Mouse (Mus musculus) forebrain, embryonic 13.5 days (tissue): Measurements from ENCODE around the gene Lrrc74a. TPM values are rescaled to one million over a fixed set of nuclear protein-coding genes. Genes with fewer than 3 reads are reported as not detected.

Experiments
- ATAC-seq: fragments of 200-750 bp; cut with Nextera tagmentation; 2 replicates; pipeline ENCODE4 v1.8.0; 2017
- H3K27ac ChIP-seq: fragments of 300-500 bp; sonication (generic); 2 replicates; pipeline ENCODE4 v1.5.1; 2015; ENCODE audit warnings: inconsistent platforms, mild to moderate bottlenecking, moderate library complexity
- H3K27me3 ChIP-seq: fragments of 300-500 bp; sonication (generic); 2 replicates; pipeline ENCODE4 v1.6.1; 2015; ENCODE audit warnings: mild to moderate bottlenecking, inconsistent platforms
- H3K36me3 ChIP-seq: fragments of 300-500 bp; sonication (generic); 2 replicates; pipeline ENCODE4 v1.6.1; 2015; ENCODE audit warnings: mild to moderate bottlenecking, inconsistent platforms; ENCODE audit not compliant: poor library complexity, severe bottlenecking
- H3K4me1 ChIP-seq: fragments of 300-500 bp; sonication (generic); 2 replicates; pipeline ENCODE4 v1.6.1; 2015; ENCODE audit warnings: inconsistent platforms
- H3K4me2 ChIP-seq: fragments of 300-500 bp; sonication (generic); 2 replicates; pipeline ENCODE4 v1.6.1; 2015; ENCODE audit warnings: inconsistent platforms, mild to moderate bottlenecking, moderate library complexity
- H3K4me3 ChIP-seq: fragments of 300-500 bp; sonication (generic); 2 replicates; pipeline ENCODE4 v1.5.1; 2015; ENCODE audit warnings: mild to moderate bottlenecking, inconsistent platforms
- H3K9ac ChIP-seq: fragments of 300-500 bp; sonication (generic); 2 replicates; pipeline ENCODE4 v1.6.1; 2015; ENCODE audit warnings: mild to moderate bottlenecking, inconsistent platforms
- H3K9me3 ChIP-seq: fragments of 300-500 bp; sonication (generic); replicated peaks from 2 replicates; pipeline ENCODE4 v1.6.1; 2016; ENCODE audit warnings: inconsistent platforms
- WGBS: fragments of 180-500 bp; shearing (Covaris S2); methylation state at CpG from one replicate; pipeline ENCODE4 v1.1.7; 2015; 5-methylcytosine and 5-hydroxymethylcytosine counted together
- polyA plus RNA-seq: library from polyadenylated mRNA; unstranded; fragments of >200 nt; fragmentation: Nextera tagmentation; extraction: Ambion mirVana; gene quantifications from 2 replicates; pipeline ENCODE4 v1.2.1, GENCODE M21; 2015

Gene Lrrc74a
- polyA plus RNA-seq, 1 experiment from 2014 or later = not detected

DNA sequence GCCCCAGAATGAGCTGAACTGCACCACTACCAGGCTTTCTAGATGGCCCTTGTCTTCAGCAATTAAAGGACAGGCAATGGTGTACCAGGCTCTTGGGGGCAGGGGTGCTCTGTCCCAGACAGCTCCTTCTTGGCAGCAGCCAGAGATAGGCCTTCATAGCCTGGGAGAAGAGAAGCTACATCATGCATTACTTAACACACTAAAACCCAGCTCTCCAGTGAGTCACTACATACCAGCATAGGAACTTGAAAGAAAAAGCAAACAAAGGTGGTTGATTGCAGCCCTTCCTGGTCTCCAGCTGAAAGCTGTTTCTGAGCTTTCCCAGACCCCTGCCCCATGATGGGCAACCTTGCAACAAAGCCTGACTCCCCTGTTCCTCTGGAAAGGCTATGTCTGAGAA, 35.6 kb upstream of the Lrrc74a start:
- no peaks in the 10 kb centered on the region for H3K27me3 ChIP-seq
- H3K4me2 ChIP-seq = no peak overlapping the region
- peaks cover 48% of the 10 kb centered on the region for H3K36me3 ChIP-seq
- peaks cover 7% of the 10 kb centered on the region; the same call in 1 of the 2 replicates for H3K9me3 ChIP-seq
- peak overlapping the region; percentile 88 for H3K27ac ChIP-seq
- no peak for ATAC-seq
- no peak overlapping the region for H3K9ac ChIP-seq
- H3K4me3 ChIP-seq = no peak overlapping the region
- peaks cover 33% of the 10 kb centered on the region for H3K4me1 ChIP-seq

DNA sequence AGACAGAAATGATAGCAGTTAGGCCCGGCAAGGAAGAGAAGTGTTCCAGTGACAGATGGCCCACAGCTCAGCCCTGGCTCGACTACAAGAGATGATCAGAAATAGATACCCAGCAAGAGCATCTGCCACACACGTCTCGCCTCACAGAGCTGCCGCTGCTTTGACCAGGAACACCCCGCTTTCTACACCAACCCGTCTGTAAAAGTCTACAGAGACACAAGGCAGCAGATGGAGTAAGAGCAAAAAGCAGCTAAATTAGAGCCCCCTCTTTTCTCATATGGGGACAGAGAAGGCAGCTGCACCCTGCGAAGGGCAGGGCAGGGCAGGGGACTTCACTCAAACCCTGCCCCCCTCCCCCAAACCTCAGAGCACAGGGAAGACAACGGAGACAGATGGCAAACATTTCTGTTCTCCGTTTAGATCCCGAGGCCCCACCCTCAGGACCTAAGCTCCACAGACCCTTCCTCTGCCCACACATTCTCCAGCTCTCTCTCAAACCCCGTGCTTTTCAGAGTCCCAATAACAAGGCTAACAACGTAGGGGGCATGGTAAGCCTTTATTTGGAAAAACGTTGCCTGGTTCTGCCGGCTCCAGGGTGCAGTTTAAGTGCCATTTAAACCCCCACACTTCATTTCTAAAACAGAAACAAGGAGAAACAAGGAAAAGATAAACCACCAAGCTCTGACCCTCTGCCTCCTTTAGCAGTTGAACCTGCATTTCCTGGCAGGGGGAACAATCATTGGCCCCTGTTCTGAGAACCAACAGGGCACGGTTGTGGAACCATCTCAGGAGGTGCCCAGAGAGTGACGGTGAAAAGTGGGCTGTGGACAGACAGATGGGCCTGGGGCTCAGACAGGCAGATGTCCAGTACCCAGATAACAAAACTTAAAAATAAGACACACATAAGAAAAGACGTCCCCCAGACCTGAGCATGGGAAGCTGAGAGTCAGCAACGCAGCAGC, 33.9 kb upstream of the Lrrc74a start:
- 28% methylated on average over 19 of the region's 19 CpGs for WGBS
- Histone ChIP-seq H3K4me2 (peak overlapping the region; percentile 20; the same call in 1 of the 2 replicates), H3K27me3 (no peaks in the 10 kb centered on the region), H3K9ac (peak overlapping the region; percentile 14; the same call in 1 of the 2 replicates), H3K27ac (peak overlapping the region; percentile 88), H3K9me3 (peaks cover 7% of the 10 kb centered on the region; the same call in 1 of the 2 replicates), H3K4me1 (peaks cover 30% of the 10 kb centered on the region), H3K4me3 (no peak overlapping the region), H3K36me3 (peaks cover 34% of the 10 kb centered on the region)
- peak; percentile 80 for ATAC-seq

DNA sequence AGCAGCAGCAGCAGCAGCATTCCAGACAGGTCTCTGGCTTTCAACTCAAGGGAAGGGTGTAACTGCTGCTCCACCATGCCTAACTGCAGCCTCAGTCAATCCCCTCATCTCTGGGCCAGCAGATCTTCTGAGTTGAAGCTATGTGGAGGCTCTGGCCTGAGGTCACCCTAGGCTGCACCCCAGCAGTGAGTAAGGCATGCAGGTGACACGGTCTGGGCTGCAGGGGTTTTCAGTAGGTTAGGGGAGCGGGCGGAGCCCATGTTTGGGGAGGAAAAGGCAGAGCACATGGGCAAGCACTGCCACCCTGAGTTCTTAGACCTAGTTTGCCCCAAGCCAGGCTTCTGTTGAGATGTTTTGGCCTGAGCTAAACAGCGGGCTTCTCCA, 33.2 kb upstream of the Lrrc74a start:
- Histone ChIP-seq H3K27ac (peak overlapping the region; percentile 88), H3K4me2 (no peak overlapping the region), H3K9ac (no peak overlapping the region), H3K27me3 (no peaks in the 10 kb centered on the region), H3K36me3 (peaks cover 27% of the 10 kb centered on the region), H3K4me3 (no peak overlapping the region), H3K9me3 (peaks cover 7% of the 10 kb centered on the region; the same call in 1 of the 2 replicates), H3K4me1 (peaks cover 30% of the 10 kb centered on the region)
- WGBS = 59% methylated on average over 4 of the region's 4 CpGs
- no peak for ATAC-seq

DNA sequence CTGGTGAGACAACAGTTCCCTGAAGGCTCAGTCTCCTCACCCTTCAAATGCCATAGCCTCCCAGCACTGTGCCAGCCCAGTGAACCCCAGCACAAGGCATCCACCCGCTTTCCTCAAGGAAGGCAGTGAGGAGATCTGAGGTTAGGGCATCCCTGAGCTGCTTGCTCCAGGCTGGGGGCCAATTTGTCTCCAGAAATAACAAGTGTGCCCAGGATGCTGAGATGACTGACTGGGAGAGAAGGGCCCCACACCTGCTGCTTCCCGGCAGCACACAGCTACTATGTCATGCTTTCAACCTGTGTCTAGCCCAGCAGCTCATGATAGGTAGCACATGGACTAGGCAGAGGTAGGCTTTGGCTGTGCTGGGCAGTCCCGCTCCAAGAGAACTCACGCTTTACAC, 32.7 kb upstream of the Lrrc74a start:
- peaks cover 21% of the 10 kb centered on the region for H3K36me3 ChIP-seq
- H3K4me1 ChIP-seq = peaks cover 30% of the 10 kb centered on the region
- no peak for ATAC-seq
- H3K27me3 ChIP-seq = no peaks in the 10 kb centered on the region
- 86% methylated on average over 4 of the region's 4 CpGs for WGBS
- peak overlapping the region; percentile 88 for H3K27ac ChIP-seq
- H3K4me3 ChIP-seq = no peak overlapping the region
- peaks cover 7% of the 10 kb centered on the region; the same call in 1 of the 2 replicates for H3K9me3 ChIP-seq
- no peak overlapping the region for H3K9ac ChIP-seq
- no peak overlapping the region for H3K4me2 ChIP-seq

DNA sequence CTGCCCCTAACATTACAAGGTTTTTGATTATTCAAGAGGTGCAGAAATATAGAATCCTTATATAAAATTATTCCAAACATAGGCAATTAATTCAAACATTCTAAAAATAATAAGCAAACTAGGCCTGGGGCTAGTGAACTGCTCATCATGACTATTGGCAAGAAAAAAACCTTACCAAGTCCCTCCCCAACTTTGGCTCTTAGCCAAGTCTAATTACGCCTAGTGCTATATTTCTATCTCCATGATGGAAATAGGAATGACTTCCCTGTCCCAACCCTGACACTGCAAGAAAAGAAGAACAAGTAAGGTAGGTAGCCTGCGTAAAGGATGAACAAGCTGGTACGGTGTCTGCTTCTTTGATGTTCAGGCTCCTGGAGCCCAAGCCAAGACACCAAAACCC, 31.5 kb upstream of the Lrrc74a start:
- Histone ChIP-seq H3K4me2 (no peak overlapping the region), H3K4me3 (no peak overlapping the region), H3K27ac (no peak overlapping the region), H3K36me3 (peaks cover 12% of the 10 kb centered on the region), H3K9me3 (no peaks in the 10 kb centered on the region), H3K4me1 (peaks cover 30% of the 10 kb centered on the region), H3K27me3 (no peaks in the 10 kb centered on the region), H3K9ac (no peak overlapping the region)
- 78% methylated on average over 3 of the region's 3 CpGs for WGBS
- ATAC-seq = no peak

DNA sequence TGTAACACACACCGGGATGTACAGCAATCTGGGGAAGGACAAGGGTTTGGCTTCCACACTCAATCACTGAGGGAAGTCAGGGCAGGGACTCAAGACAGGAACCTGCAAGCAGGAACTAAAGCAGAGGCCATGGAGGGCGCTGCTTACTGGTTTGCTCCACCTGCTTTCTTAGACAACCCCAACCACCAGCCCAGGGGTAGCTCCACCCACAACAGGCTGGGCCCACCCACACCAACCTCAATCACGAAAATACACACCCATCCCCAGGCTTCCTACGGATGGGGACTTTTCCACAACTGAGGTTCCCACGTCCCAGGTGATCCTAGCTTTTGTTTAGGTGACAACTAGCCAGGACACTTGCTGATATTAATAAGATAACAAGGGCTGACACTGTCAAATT, 28.3 kb upstream of the Lrrc74a start:
- Histone ChIP-seq H3K9me3 (no peaks in the 10 kb centered on the region), H3K4me1 (peaks cover 7% of the 10 kb centered on the region), H3K27ac (no peak overlapping the region), H3K36me3 (peaks cover 12% of the 10 kb centered on the region), H3K9ac (no peak overlapping the region), H3K4me3 (no peak overlapping the region), H3K4me2 (no peak overlapping the region), H3K27me3 (no peaks in the 10 kb centered on the region)
- no peak for ATAC-seq
- 80% methylated on average over 5 of the region's 5 CpGs for WGBS

DNA sequence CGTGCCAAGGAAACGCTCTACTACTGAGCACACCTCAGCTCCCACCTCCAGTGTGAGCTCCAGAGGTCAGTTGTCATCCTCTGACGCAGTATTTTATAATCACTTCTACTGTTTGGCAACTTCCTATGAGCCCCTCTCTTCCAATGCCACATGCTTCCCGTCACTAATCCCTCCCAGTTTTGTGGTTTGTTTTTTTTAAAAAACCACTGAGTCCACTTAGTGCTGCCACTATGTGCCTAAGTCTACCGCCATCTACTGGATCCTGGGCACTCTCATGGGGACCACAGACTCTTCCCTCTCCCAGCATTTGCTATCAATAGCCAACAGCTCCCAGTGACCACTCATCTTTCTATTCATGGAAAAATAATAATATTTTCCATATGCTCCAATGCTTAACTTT, 20.1 kb upstream of the Lrrc74a start:
- Histone ChIP-seq H3K4me3 (no peak overlapping the region), H3K27me3 (no peaks in the 10 kb centered on the region), H3K27ac (no peak overlapping the region), H3K4me1 (peaks cover 4% of the 10 kb centered on the region; the same call in 1 of the 2 replicates), H3K4me2 (no peak overlapping the region), H3K9me3 (no peaks in the 10 kb centered on the region), H3K9ac (no peak overlapping the region), H3K36me3 (peaks cover 7% of the 10 kb centered on the region)
- WGBS = 76% methylated on average over 5 of the region's 5 CpGs
- ATAC-seq = no peak

DNA sequence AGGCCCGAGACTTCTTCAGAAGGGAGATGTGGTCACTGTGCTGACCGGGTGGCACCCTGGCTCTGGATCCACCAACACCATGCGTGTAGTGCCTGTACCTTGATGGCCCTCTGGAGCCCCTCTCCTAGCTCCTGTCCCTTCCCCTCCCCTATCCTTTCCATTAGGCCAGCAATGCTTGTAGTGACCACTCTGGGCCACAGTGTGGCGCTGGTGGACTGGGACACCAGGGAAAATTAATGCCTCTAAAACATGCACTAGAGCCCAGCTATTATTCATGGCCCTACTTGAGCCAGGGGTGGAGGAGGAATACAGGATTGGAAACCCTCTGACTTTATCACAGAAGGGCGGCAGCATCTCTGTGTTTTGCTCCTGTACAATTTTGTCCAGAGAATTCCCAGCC, 18.8 kb upstream of the Lrrc74a start:
- 50% methylated on average over 5 of the region's 5 CpGs for WGBS
- Histone ChIP-seq H3K36me3 (peaks cover 7% of the 10 kb centered on the region), H3K4me1 (peaks cover 4% of the 10 kb centered on the region; the same call in 1 of the 2 replicates), H3K4me3 (no peak overlapping the region), H3K4me2 (no peak overlapping the region), H3K27me3 (no peaks in the 10 kb centered on the region), H3K27ac (no peak overlapping the region), H3K9me3 (no peaks in the 10 kb centered on the region), H3K9ac (no peak overlapping the region)
- no peak for ATAC-seq

DNA sequence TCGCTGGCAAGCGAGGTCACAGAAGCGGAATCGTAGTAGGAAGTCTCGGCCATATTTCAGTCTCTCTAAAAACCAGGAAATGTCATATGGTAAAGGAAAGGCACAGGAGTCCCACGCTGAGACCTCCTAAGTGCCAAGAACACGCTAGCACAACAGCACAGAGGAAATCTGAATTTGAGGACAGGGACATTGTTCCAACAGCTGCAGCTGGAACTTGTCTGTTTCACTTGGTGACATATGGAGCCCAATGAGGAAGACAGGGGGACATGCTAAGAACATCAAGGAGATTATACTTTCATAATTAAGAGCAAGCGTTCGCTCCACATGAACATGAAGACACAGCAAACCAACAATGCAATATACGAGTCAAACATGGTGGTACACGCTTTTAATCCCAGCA, 17.2 kb upstream of the Lrrc74a start:
- peaks cover 7% of the 10 kb centered on the region; the same call in 1 of the 2 replicates for H3K36me3 ChIP-seq
- H3K9ac ChIP-seq = no peak overlapping the region
- H3K9me3 ChIP-seq = no peaks in the 10 kb centered on the region
- peaks cover 8% of the 10 kb centered on the region; the same call in 1 of the 2 replicates for H3K4me1 ChIP-seq
- H3K4me3 ChIP-seq = no peak overlapping the region
- H3K27me3 ChIP-seq = no peaks in the 10 kb centered on the region
- 94% methylated on average over 11 of the region's 11 CpGs for WGBS
- no peak for ATAC-seq
- no peak overlapping the region for H3K27ac ChIP-seq
- H3K4me2 ChIP-seq = no peak overlapping the region

DNA sequence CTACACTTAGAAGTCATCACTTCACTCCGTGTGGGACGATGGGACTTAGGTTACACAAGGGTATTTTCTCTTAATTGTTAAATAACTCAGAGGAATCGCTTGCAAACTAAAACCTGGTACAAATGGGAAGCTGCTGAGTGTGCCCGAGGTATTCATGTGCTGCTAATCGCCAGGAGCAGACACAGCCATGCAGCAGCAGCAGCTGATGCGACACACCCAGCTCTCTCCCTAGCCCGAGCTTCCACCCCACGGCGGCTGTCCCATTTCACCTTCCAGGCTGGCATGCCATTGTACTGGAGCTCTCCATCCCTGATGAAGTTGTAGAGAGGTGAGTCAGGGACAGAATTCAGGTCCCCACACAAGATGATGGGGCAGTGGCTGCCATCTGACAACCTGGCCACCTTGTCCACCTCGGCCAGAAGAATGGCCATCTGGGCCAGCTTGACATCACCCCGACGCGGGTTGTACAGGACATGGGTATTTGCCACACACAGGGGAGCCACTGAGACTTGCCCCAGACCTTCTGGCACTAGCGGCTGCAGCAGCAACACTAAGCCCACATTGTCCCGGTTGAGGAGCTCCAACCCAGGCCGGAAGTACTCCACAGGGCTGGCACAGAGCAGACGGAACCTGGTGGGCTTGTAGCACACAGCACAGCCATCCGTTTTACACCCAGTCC, 14.1 kb upstream of the Lrrc74a start:
- Histone ChIP-seq H3K27ac (no peak overlapping the region), H3K27me3 (no peaks in the 10 kb centered on the region), H3K4me3 (no peak overlapping the region), H3K9me3 (no peaks in the 10 kb centered on the region), H3K4me2 (no peak overlapping the region), H3K36me3 (peaks cover 7% of the 10 kb centered on the region; the same call in 1 of the 2 replicates), H3K9ac (no peak overlapping the region), H3K4me1 (peaks cover 19% of the 10 kb centered on the region)
- no peak for ATAC-seq
- 85% methylated on average over 18 of the region's 18 CpGs for WGBS

DNA sequence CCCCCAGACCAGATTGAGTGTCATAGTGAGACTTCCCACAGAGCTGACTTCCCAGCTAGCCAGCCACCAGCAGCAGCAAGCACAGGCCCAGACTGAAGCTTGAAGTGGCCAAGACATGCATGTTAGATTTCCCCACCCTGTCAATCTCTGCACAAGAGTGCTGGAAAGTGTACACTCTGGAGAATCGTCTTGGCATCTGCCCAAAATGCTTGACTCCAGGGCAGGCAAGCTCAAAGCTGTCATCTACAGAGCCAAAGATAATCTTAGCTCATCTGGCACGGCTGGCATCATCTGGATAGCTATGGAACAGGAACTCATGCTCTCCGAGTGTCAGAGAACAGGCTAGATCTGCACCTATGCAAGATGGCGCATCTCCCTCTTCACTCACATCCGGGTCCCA, 12.7 kb upstream of the Lrrc74a start:
- Histone ChIP-seq H3K27ac (no peak overlapping the region), H3K9ac (no peak overlapping the region), H3K9me3 (no peaks in the 10 kb centered on the region), H3K36me3 (peaks cover 3% of the 10 kb centered on the region; the same call in 1 of the 2 replicates), H3K4me1 (peaks cover 22% of the 10 kb centered on the region), H3K4me3 (no peak overlapping the region), H3K4me2 (no peak overlapping the region), H3K27me3 (no peaks in the 10 kb centered on the region)
- WGBS = 82% methylated on average over 5 of the region's 5 CpGs
- ATAC-seq = no peak

DNA sequence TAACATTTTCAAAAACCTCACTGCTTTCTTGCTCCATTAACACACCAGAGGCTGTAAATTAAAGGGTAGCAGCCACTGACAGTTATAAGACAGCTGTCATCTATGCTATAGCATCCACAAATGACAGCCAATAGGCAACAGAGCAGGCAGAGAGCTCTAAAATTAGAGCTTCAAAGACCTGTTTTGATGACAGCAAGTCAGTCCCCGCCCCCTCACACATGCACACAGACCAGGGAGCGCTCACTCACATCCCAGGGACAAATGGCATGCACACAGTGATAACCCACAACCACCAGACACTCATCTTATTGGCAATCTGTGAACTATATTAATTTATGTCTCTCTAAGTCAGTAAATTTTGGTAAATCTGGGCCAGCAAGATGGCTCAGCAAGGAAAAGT, 9.9 kb upstream of the Lrrc74a start:
- no peaks in the 10 kb centered on the region for H3K36me3 ChIP-seq
- no peak for ATAC-seq
- 60% methylated on average over 2 of the region's 2 CpGs for WGBS
- 0 out of 2 replicates have a peak overlapping the region, but pooled peaks have one; percentile 91 for H3K4me2 ChIP-seq
- H3K9ac ChIP-seq = no peak overlapping the region; the same call in 1 of the 2 replicates
- peak overlapping the region; percentile 25; the same call in 1 of the 2 replicates for H3K27ac ChIP-seq
- peaks cover 22% of the 10 kb centered on the region for H3K4me1 ChIP-seq
- H3K9me3 ChIP-seq = no peaks in the 10 kb centered on the region
- H3K4me3 ChIP-seq = no peak overlapping the region
- no peaks in the 10 kb centered on the region for H3K27me3 ChIP-seq
